Mouse (Mus musculus): ENCODE data around the gene Nr2f1. TPM values are rescaled to one million over a fixed set of nuclear protein-coding genes. Genes with fewer than 3 reads are reported as not detected.

The Nr2f1 gene
- polyA plus RNA-seq, 1 experiment from 2014 or later, result 42.9 TPM

- Histone ChIP-seq H3K27me3 (replicated peaks; ENCODE audit: control insufficient read depth, insufficient read depth, low read length) (no peaks in the 10 kb centered on the region), H3K4me2 (ENCODE audit: low read length) (peak overlapping the region; percentile 69), H3K36me3 (ENCODE audit: control insufficient read depth, insufficient read depth, low read length) (no peaks in the 10 kb centered on the region), H3K4me3 (ENCODE audit: low read length) (peak overlapping the region; percentile 80), H3K9me3 (ENCODE audit: control insufficient read depth, low read length) (no peaks in the 10 kb centered on the region), H3K9ac (ENCODE audit: low read depth, low read length) (peak overlapping the region; percentile 91), H3K27ac (ENCODE audit: low read depth, low read length) (peak overlapping the region; percentile 98), H3K4me1 (ENCODE audit: control insufficient read depth, insufficient read depth, low read depth, low read length) (peaks cover 10% of the 10 kb centered on the region)
- under 1% methylated on average over 30 of the region's 30 CpGs for WGBS
- ATAC-seq, result peak; percentile 74
Measured at GRCm38 (mm10) chr13:78200991-78201870, 1.7 kb upstream of the Nr2f1 start.

DNA sequence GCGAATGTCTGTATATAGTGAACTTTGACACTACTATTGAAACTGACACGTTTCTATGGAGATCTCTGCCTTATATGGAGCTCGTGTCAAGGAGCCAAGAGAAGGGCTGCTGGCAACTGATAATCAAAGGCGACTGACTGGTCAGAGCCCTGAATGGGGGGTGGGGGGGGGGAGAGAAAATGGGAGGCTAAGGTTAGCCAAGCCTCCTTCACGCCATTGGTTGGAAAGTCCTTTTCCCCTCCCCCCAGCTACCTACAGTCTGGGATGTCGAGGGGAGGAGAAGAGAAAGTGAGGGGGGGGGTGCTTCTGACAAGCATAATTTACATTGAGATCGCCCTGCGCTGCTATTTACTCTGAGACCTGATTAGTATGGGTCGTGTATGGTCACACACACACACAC is 850 bp upstream of the Nr2f1 start:
- WGBS, result 0% methylated on average over 9 of the region's 9 CpGs
- peak; percentile 68 for ATAC-seq
- Histone ChIP-seq H3K9me3 (ENCODE audit: control insufficient read depth, low read length) (no peaks in the 10 kb centered on the region), H3K4me2 (ENCODE audit: low read length) (peak overlapping the region; percentile 69), H3K4me3 (ENCODE audit: low read length) (peak overlapping the region; percentile 80), H3K27ac (ENCODE audit: low read depth, low read length) (peak overlapping the region; percentile 99), H3K36me3 (ENCODE audit: control insufficient read depth, insufficient read depth, low read length) (no peaks in the 10 kb centered on the region), H3K9ac (ENCODE audit: low read depth, low read length) (peak overlapping the region; percentile 38), H3K4me1 (ENCODE audit: control insufficient read depth, insufficient read depth, low read depth, low read length) (peaks cover 10% of the 10 kb centered on the region), H3K27me3 (replicated peaks; ENCODE audit: control insufficient read depth, insufficient read depth, low read length) (no peaks in the 10 kb centered on the region)

DNA sequence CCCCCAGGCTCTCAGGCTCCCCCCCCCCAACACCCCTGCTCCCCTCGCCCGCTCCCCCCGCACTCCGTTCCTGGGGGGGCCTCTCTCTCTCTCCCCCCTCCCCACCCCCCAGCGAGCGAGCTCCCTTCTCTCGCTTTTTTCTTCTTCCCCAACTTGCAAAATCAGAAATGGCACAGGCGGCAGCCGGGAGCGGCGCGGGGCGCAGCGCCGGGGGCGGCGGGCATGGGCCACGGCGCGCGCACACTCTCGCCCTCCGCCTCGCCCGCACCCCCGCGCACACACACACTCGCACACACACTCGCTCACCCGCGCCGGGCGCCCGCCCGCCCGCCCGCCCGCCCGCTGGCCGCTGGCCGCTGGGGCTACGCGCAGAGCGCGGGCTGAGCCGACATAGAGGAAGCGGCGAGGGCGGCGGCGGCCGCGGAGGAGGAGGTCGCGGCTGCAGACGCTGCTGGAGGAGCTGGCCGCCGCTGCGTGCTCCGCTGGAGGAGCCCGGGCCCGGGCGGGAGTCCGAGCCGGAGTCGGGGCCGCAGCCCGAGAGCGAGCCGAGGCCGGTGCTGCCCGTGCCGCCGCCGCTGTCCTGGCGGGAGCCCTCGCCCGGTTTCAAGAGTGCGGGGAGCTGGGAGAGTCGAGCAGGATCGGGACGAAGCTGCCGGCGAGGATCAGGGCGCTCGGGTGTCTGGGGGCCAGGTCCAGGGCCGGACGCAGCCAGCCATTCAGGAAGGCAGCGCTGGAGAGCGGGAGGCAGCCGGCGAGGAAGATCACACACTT is 501 bp downstream of the Nr2f1 start:
- ATAC-seq, result peak; percentile 0; the same call in 1 of the 2 replicates
- H3K36me3 ChIP-seq (ENCODE audit: control insufficient read depth, insufficient read depth, low read length), result no peaks in the 10 kb centered on the region
- no peaks in the 10 kb centered on the region for H3K9me3 ChIP-seq (ENCODE audit: control insufficient read depth, low read length)
- H3K4me3 ChIP-seq (ENCODE audit: low read length), result peak overlapping the region; percentile 80
- peak overlapping the region; percentile 99 for H3K27ac ChIP-seq (ENCODE audit: low read depth, low read length)
- H3K4me1 ChIP-seq (ENCODE audit: control insufficient read depth, insufficient read depth, low read depth, low read length), result peaks cover 2% of the 10 kb centered on the region
- no peaks in the 10 kb centered on the region for H3K27me3 ChIP-seq (replicated peaks; ENCODE audit: control insufficient read depth, insufficient read depth, low read length)
- WGBS, result under 1% methylated on average over 71 of the region's 92 CpGs
- H3K9ac ChIP-seq (ENCODE audit: low read depth, low read length), result peak overlapping the region; percentile 96
- peak overlapping the region; percentile 69 for H3K4me2 ChIP-seq (ENCODE audit: low read length)

DNA sequence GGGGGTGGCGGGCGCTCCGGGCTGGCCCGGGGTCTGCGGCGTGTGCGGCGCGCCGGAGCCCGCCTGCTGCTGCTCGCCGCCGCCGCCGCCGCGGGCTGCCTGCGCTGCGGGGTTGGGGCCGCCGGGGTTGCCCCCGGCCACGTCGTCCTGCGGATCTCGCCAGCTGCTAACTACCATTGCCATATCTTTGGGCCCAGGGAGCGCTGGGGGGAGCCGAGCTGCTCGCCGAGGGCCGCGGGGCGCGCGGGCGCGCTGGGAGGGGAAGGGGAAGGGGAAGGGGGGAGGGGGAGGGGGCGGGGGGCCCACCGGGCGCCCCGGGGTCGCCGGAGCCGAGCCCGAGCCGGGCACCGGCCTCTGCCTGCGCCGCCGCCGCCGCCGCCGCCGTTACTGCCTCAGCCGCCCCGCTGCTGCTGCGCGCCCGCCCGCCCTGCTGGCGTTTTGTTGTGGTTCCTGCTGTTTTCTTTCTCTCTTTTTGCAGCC is 1.1 kb downstream of the Nr2f1 start:
- peak overlapping the region; percentile 96 for H3K9ac ChIP-seq (ENCODE audit: low read depth, low read length)

DNA sequence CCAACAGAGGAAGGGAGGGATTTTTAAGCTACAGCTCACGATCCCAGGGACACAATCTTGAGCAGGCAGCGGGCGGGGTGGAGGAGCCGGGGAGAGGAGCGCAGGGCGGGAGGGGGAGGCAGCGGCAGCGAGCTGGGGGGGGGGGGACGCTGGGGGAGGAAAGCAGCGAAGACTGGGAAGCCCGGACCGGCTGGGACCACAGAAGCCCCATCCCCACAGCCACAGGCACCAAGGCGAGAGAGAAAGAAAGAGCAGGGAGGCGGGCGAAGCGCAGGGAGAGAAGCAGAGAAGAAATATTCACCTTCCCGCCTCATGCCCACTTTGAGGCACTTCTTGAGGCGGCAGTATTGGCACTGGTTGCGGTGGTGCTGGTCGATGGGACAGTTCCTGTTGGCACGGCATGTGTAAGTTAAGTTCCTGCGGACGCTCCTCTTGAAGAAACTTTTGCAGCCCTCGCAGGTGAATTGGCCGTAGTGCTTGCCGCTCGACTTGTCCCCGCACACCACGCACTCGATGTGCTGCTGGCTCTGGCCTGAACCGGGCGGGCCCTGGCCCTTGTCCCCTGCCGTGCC is 1.7 kb downstream of the Nr2f1 start:
- Histone ChIP-seq H3K27me3 (replicated peaks; ENCODE audit: control insufficient read depth, insufficient read depth, low read length) (no peaks in the 10 kb centered on the region), H3K36me3 (ENCODE audit: control insufficient read depth, insufficient read depth, low read length) (no peaks in the 10 kb centered on the region), H3K4me3 (ENCODE audit: low read length) (peak overlapping the region; percentile 80), H3K9ac (ENCODE audit: low read depth, low read length) (peak overlapping the region; percentile 96), H3K4me1 (ENCODE audit: control insufficient read depth, insufficient read depth, low read depth, low read length) (no peaks in the 10 kb centered on the region), H3K4me2 (ENCODE audit: low read length) (peak overlapping the region; percentile 69), H3K9me3 (ENCODE audit: control insufficient read depth, low read length) (no peaks in the 10 kb centered on the region), H3K27ac (ENCODE audit: low read depth, low read length) (peak overlapping the region; percentile 99)
- no peak for ATAC-seq
- WGBS, result under 1% methylated on average over 31 of the region's 33 CpGs

More for the DNA sequence above, 1.1 kb downstream of the Nr2f1 start:
- H3K9me3 ChIP-seq (ENCODE audit: control insufficient read depth, low read length), result no peaks in the 10 kb centered on the region
- peak overlapping the region; percentile 80 for H3K4me3 ChIP-seq (ENCODE audit: low read length)
- H3K4me2 ChIP-seq (ENCODE audit: low read length), result peak overlapping the region; percentile 69
- WGBS, result 0% methylated on average over 3 of the region's 63 CpGs
- peak overlapping the region; percentile 99 for H3K27ac ChIP-seq (ENCODE audit: low read depth, low read length)
- H3K4me1 ChIP-seq (ENCODE audit: control insufficient read depth, insufficient read depth, low read depth, low read length), result no peaks in the 10 kb centered on the region
- no peak for ATAC-seq
- no peaks in the 10 kb centered on the region for H3K27me3 ChIP-seq (replicated peaks; ENCODE audit: control insufficient read depth, insufficient read depth, low read length)
- no peaks in the 10 kb centered on the region for H3K36me3 ChIP-seq (ENCODE audit: control insufficient read depth, insufficient read depth, low read length)

DNA sequence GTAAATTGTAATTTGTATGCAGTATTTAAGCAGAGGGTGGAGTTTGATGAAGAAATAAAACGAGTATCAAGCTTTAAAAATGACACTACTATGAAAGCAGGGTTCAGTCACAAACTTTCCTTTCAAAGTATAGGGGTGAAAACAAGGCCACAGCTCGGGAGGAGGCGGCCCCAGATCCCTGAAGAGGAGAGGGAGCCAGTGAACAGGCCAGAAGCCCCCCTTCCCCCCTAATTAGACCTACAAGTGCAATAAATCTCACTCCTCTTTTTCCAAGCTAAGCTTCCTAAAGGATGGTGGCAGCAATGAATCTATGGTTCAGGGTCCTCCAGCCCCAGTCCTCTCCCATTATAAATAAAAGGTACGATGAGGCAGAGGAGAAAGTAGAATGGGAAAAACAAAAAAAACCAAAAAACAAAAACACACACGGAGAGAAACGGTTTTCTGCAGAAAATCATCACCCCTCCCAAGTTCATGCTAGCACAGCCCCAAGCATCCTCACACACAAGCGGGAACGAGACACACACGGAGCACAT is 2.2 kb downstream of the Nr2f1 start:
- ATAC-seq, result no peak

GRCm38 (mm10) chr13:78196236-78196796 is 3.2 kb downstream of the Nr2f1 start:
- Histone ChIP-seq H3K4me2 (ENCODE audit: low read length) (peak overlapping the region; percentile 64), H3K27me3 (replicated peaks; ENCODE audit: control insufficient read depth, insufficient read depth, low read length) (no peaks in the 10 kb centered on the region), H3K4me3 (ENCODE audit: low read length) (peak overlapping the region; percentile 44), H3K27ac (ENCODE audit: low read depth, low read length) (no peak overlapping the region; the same call in 1 of the 2 replicates), H3K9me3 (ENCODE audit: control insufficient read depth, low read length) (no peaks in the 10 kb centered on the region), H3K9ac (ENCODE audit: low read depth, low read length) (peak overlapping the region; percentile 47; the same call in 1 of the 2 replicates), H3K36me3 (ENCODE audit: control insufficient read depth, insufficient read depth, low read length) (no peaks in the 10 kb centered on the region), H3K4me1 (ENCODE audit: control insufficient read depth, insufficient read depth, low read depth, low read length) (peaks cover 3% of the 10 kb centered on the region)
- 20% methylated on average over 7 of the region's 7 CpGs for WGBS
- ATAC-seq, result no peak

More for the DNA sequence above, 2.2 kb downstream of the Nr2f1 start:
- peak overlapping the region; percentile 80 for H3K4me3 ChIP-seq (ENCODE audit: low read length)
- H3K4me2 ChIP-seq (ENCODE audit: low read length), result peak overlapping the region; percentile 69
- H3K27me3 ChIP-seq (replicated peaks; ENCODE audit: control insufficient read depth, insufficient read depth, low read length), result no peaks in the 10 kb centered on the region
- H3K9ac ChIP-seq (ENCODE audit: low read depth, low read length), result peak overlapping the region; percentile 96
- H3K4me1 ChIP-seq (ENCODE audit: control insufficient read depth, insufficient read depth, low read depth, low read length), result no peaks in the 10 kb centered on the region
- no peaks in the 10 kb centered on the region for H3K36me3 ChIP-seq (ENCODE audit: control insufficient read depth, insufficient read depth, low read length)
- under 1% methylated on average over 9 of the region's 9 CpGs for WGBS
- no peaks in the 10 kb centered on the region for H3K9me3 ChIP-seq (ENCODE audit: control insufficient read depth, low read length)
- peak overlapping the region; percentile 99 for H3K27ac ChIP-seq (ENCODE audit: low read depth, low read length)

GRCm38 (mm10) chr13:78195601-78196115 is 3.9 kb downstream of the Nr2f1 start:
- H3K4me3 ChIP-seq (ENCODE audit: low read length), result peak overlapping the region; percentile 44
- peaks cover 3% of the 10 kb centered on the region for H3K4me1 ChIP-seq (ENCODE audit: control insufficient read depth, insufficient read depth, low read depth, low read length)
- no peaks in the 10 kb centered on the region for H3K9me3 ChIP-seq (ENCODE audit: control insufficient read depth, low read length)
- no peaks in the 10 kb centered on the region for H3K36me3 ChIP-seq (ENCODE audit: control insufficient read depth, insufficient read depth, low read length)
- H3K4me2 ChIP-seq (ENCODE audit: low read length), result peak overlapping the region; percentile 64
- 6% methylated on average over 13 of the region's 13 CpGs for WGBS
- peak overlapping the region; percentile 70 for H3K27ac ChIP-seq (ENCODE audit: low read depth, low read length)
- no peaks in the 10 kb centered on the region for H3K27me3 ChIP-seq (replicated peaks; ENCODE audit: control insufficient read depth, insufficient read depth, low read length)
- no peak for ATAC-seq
- H3K9ac ChIP-seq (ENCODE audit: low read depth, low read length), result peak overlapping the region; percentile 62
